Mouse (Mus musculus): ENCODE results near the gene Atxn7l3b. TPM values are rescaled to one million over a fixed set of nuclear protein-coding genes. Genes with fewer than 3 reads are reported as not detected.

The Atxn7l3b gene
- polyA plus RNA-seq, 1 experiment from 2014 or later: 218 TPM

GRCm38 (mm10) chr10:112900243-112900642 is 28.6 kb downstream of the Atxn7l3b start:
- no peak for DNase-seq (ENCODE audit: low spot score)
- no peaks in the 10 kb centered on the region for H3K27me3 ChIP-seq (ENCODE audit: low read depth, poor library complexity, severe bottlenecking)
- no peak overlapping the region for H3K4me3 ChIP-seq
- no peak overlapping the region for H3K27ac ChIP-seq (replicated peaks)
- no peaks in the 10 kb centered on the region for H3K36me3 ChIP-seq
- no peaks in the 10 kb centered on the region for H3K9me3 ChIP-seq (replicated peaks)
- WGBS: 92% methylated on average over 7 of the region's 7 CpGs
- no peaks in the 10 kb centered on the region for H3K4me1 ChIP-seq

DNA sequence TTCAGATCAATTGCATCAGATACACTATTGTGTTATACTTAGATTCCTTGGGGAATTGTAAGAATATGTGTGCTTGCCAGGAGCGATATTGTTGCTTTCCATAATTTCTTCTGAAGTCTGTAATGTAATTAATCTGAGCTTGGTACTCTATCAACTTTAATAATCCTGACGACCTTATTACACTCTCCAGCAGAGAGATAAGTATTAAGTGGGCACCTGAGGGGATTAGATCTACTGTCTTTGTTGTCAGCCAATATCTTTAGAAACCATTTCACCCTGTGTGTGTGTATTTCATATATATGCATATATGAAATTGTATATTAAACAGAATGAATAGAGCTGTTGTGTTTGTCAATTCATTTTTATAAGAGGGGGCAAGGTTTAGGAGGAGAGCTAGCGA is 29.0 kb downstream of the Atxn7l3b start:
- Histone ChIP-seq H3K4me1 (no peaks in the 10 kb centered on the region), H3K36me3 (no peaks in the 10 kb centered on the region), H3K27ac (replicated peaks) (no peak overlapping the region), H3K4me3 (no peak overlapping the region), H3K9me3 (replicated peaks) (no peaks in the 10 kb centered on the region), H3K27me3 (ENCODE audit: low read depth, poor library complexity, severe bottlenecking) (no peaks in the 10 kb centered on the region)
- WGBS: 84% methylated on average over 3 of the region's 3 CpGs
- DNase-seq (ENCODE audit: low spot score): no peak

DNA sequence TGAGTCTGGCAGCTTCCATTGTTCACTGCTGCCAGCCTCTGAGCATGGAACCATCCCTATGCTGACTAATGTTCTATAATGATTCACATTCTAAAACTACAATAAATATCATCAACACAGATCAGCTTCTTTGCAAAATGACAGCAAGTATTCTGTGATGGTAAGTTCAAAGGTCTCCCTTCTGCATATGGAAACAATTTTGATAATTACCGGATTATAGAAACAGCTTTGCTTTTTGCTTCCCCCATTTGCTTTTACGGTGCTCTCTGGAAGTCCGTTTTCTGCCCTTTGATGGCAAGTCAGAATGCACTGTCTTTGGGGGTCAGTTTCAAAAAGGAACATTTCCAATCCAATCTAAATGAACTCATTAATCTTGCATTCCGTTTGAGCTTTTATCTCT is 32.2 kb downstream of the Atxn7l3b start:
- Histone ChIP-seq H3K4me1 (no peaks in the 10 kb centered on the region), H3K4me3 (no peak overlapping the region), H3K27ac (replicated peaks) (no peak overlapping the region), H3K36me3 (no peaks in the 10 kb centered on the region), H3K9me3 (replicated peaks) (no peaks in the 10 kb centered on the region), H3K27me3 (ENCODE audit: low read depth, poor library complexity, severe bottlenecking) (no peaks in the 10 kb centered on the region)
- DNase-seq (ENCODE audit: low spot score): no peak
- 59% methylated on average over 4 of the region's 4 CpGs for WGBS

DNA sequence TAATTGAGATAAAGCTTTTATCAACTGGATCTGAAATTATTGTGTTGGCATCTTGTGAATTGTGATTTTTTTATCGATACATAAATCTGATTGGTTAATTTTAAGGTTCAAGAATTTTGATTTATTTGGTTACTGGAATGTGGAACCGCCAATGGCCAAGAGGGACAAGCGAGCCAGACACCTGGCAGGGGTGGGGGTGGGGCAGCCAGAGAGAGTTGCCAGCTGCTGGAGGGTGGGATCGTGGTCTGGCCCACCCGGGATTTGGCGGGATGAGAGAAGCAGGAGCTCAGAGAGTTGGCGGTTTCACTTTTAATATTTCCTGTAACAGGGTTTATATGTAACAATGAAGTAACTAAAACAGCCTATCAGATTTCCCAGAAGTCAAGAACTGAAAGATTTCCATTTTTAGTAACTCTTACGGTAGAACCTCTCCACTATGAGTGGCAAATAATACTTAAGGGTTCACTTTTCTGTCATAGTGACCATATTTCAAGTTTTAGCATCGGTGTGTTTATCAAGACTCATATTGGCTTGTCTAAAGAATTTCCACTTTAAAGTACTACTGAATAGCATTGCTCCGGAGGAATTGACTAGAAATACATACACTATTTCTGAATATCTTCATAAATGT is 35.1 kb downstream of the Atxn7l3b start:
- Histone ChIP-seq H3K36me3 (no peaks in the 10 kb centered on the region), H3K27ac (replicated peaks) (no peak overlapping the region), H3K4me3 (no peak overlapping the region), H3K27me3 (ENCODE audit: low read depth, poor library complexity, severe bottlenecking) (no peaks in the 10 kb centered on the region), H3K9me3 (replicated peaks) (no peaks in the 10 kb centered on the region), H3K4me1 (no peaks in the 10 kb centered on the region)
- 88% methylated on average over 10 of the region's 10 CpGs for WGBS
- DNase-seq (ENCODE audit: low spot score): no peak

DNA sequence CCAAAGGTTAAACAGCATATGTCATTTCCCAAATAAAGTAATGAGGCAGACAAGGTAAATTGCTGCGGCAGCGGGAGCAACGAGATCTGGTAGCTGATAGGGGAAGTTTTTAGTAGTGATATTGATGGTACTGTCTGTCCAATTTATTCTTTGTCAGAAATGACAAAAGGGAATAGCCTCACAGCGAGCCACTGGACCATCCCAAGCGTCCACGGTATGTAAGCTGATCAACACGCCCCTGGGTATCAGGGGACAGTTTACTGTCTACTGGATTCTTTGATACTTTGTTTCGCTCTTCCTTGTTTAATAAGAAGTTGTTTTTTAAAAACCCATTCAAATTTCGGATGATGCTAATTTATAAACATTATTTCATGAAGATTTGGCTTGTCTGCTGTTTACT is 44.7 kb downstream of the Atxn7l3b start:
- Histone ChIP-seq H3K27me3 (ENCODE audit: low read depth, poor library complexity, severe bottlenecking) (no peaks in the 10 kb centered on the region), H3K36me3 (no peaks in the 10 kb centered on the region), H3K27ac (replicated peaks) (no peak overlapping the region), H3K4me1 (peaks cover 8% of the 10 kb centered on the region; the same call in 1 of the 2 replicates), H3K4me3 (no peak overlapping the region), H3K9me3 (replicated peaks) (no peaks in the 10 kb centered on the region)
- no peak for DNase-seq (ENCODE audit: low spot score)
- 85% methylated on average over 9 of the region's 9 CpGs for WGBS

GRCm38 (mm10) chr10:112883688-112884004 is 45.2 kb downstream of the Atxn7l3b start:
- Histone ChIP-seq H3K9me3 (replicated peaks) (no peaks in the 10 kb centered on the region), H3K36me3 (no peaks in the 10 kb centered on the region), H3K4me3 (no peak overlapping the region), H3K27ac (replicated peaks) (no peak overlapping the region), H3K27me3 (ENCODE audit: low read depth, poor library complexity, severe bottlenecking) (no peaks in the 10 kb centered on the region), H3K4me1 (peaks cover 8% of the 10 kb centered on the region; the same call in 1 of the 2 replicates)
- no peak for DNase-seq (ENCODE audit: low spot score)
- 75% methylated on average over 3 of the region's 3 CpGs for WGBS

DNA sequence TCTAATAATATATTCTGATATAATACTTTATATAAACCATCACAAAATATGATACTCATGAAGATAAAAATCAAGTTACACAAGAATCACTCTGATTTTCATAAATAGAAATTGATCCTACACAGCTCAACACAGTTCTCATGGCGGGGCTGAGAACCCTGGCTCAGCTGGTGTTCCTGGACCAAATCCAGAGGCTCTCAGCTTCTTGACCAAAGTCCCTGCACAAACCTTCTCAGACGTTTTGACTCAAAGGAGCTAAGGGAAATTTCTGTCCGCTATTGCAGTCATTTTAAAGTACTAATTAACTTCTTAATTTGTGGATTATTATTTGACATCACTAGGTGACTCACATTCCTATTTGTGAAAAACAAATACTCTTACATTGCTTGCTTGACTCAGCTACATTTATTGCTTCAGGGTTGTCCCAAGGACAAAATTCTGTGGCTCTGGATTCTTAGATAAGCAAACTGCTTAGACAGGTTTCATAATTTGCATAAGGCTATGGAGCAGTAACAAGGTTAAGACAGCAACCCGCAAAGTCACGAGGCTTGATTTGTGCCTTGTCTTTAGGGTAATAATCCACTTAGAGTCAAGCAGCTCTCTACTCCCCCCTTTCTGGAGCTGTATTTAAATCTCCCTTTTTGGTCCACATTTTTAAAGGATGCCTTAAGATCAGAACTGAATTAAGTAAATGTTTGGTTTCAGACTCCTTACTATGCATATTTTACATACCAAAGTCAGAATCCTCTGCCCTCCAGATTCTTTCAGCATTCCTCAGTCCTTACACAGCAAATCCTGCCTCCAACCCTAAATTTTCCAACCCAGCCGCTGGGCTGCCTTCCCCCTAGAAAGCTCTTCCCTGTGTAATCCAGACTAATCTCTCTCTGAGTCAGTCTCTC is 45.8 kb downstream of the Atxn7l3b start:
- H3K4me3 ChIP-seq: no peak overlapping the region
- H3K27ac ChIP-seq (replicated peaks): no peak overlapping the region
- no peak for DNase-seq (ENCODE audit: low spot score)
- 41% methylated on average over 6 of the region's 6 CpGs for WGBS
- H3K27me3 ChIP-seq (ENCODE audit: low read depth, poor library complexity, severe bottlenecking): no peaks in the 10 kb centered on the region
- H3K36me3 ChIP-seq: no peaks in the 10 kb centered on the region
- peaks cover 8% of the 10 kb centered on the region; the same call in 1 of the 2 replicates for H3K4me1 ChIP-seq
- H3K9me3 ChIP-seq (replicated peaks): no peaks in the 10 kb centered on the region

DNA sequence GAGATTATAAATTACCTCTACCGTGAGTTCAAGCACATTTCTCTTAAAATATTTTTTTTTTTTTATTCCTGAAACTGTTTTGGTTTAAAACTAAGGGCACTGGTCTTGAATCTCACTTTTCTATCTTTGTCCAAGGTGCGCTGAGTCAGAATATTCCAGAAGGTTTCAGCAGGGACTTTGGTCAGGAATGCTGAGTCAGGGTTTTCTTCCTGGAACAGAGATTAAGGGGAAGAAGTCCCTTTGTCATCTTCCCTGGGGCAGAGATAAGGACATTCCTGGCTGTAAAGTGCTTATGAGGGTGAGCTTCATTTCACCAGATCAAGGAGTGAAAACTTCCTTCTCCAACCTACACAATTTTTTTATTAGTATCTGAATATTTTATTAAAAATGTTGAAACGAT is 46.7 kb downstream of the Atxn7l3b start:
- Histone ChIP-seq H3K4me1 (peaks cover 8% of the 10 kb centered on the region; the same call in 1 of the 2 replicates), H3K27ac (replicated peaks) (no peak overlapping the region), H3K9me3 (replicated peaks) (no peaks in the 10 kb centered on the region), H3K36me3 (no peaks in the 10 kb centered on the region), H3K27me3 (ENCODE audit: low read depth, poor library complexity, severe bottlenecking) (no peaks in the 10 kb centered on the region), H3K4me3 (no peak overlapping the region)
- no peak for DNase-seq (ENCODE audit: low spot score)
- 92% methylated on average over 3 of the region's 3 CpGs for WGBS

DNA sequence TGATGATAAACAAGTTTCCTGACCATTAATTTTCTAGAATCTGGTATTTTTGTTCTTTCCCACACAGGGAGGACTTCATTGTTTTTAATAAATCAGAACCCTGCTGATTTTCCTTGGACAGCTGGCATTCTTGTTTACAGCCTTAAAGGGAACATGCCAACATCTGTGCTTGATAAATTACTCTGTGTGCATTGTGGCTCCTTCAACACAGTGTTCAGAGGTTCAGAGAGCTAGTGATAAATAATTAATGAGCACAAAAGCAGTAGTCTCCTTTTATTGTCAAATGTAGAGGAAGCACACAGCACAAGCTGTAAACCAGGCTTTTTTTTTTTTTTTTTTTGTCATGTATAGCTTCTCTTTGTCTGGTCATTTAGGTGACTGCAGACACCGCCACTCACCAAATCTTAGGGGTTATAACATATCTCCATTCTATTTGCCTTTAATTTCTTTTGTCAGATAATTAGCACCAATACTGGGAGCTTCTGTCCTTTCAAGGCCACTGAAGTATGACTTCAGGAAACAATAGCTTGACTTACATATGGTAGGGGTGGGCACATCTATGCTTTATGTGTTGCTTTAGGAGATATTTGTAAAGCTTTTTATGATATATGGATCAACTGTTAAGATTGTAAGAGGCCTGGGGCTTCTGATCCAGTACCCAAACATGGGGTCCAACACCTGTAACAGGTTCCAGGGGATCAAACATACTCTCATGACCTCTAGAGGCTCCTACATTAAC is 52.0 kb downstream of the Atxn7l3b start:
- no peaks in the 10 kb centered on the region for H3K27me3 ChIP-seq (ENCODE audit: low read depth, poor library complexity, severe bottlenecking)
- H3K27ac ChIP-seq (replicated peaks): no peak overlapping the region
- WGBS: 68% methylated on average over 1 of the region's 1 CpGs
- H3K9me3 ChIP-seq (replicated peaks): no peaks in the 10 kb centered on the region
- H3K36me3 ChIP-seq: no peaks in the 10 kb centered on the region
- H3K4me3 ChIP-seq: no peak overlapping the region
- peaks cover 6% of the 10 kb centered on the region; the same call in 1 of the 2 replicates for H3K4me1 ChIP-seq
- DNase-seq (ENCODE audit: low spot score): no peak
